Mouse (Mus musculus) kidney, adult 2 months (tissue): ENCODE data around the gene Gm28048. TPM values are rescaled to one million over a fixed set of nuclear protein-coding genes. Genes with fewer than 3 reads are reported as not detected.
A peak's percentile ranks its signal among the peaks of the same experiment; 100 is the strongest.

Experiments used
- DNase-seq: peaks from one replicate; pipeline ENCODE4 v3.0.0; 2021
- H3K27ac ChIP-seq: fragments of 200-500 bp; 2 replicates; pipeline ENCODE4 v1.5.1; 2012; ENCODE audit warnings: low read depth, low read length, control low read depth, inconsistent platforms; ENCODE audit not compliant: insufficient read depth
- H3K27me3 ChIP-seq: fragments of 200-500 bp; replicated peaks from 2 replicates; pipeline ENCODE4 v1.6.1; 2012; ENCODE audit warnings: mild to moderate bottlenecking, moderate library complexity, low read length, inconsistent platforms; ENCODE audit not compliant: control insufficient read depth, insufficient read depth
- H3K36me3 ChIP-seq: fragments of 200-500 bp; 2 replicates; pipeline ENCODE4 v1.6.1; 2012; ENCODE audit warnings: mild to moderate bottlenecking, moderate library complexity, low read length, inconsistent platforms; ENCODE audit not compliant: control insufficient read depth, insufficient read depth
- H3K4me1 ChIP-seq: fragments of 200-500 bp; 2 replicates; pipeline ENCODE4 v1.6.1; 2011; ENCODE audit warnings: low read length; ENCODE audit not compliant: control insufficient read depth, insufficient read depth
- H3K4me3 ChIP-seq: fragments of 200-500 bp; 2 replicates; pipeline ENCODE4 v1.5.1; 2011; ENCODE audit warnings: mild to moderate bottlenecking, low read depth, low read length, control low read depth; ENCODE audit not compliant: insufficient read depth
- CTCF ChIP-seq: fragments of 200-500 bp; conservative IDR thresholded peaks from 2 replicates; pipeline ENCODE4 v1.5.1; 2011; ENCODE audit warnings: low read depth, mild to moderate bottlenecking, control low read depth, low read length, moderate library complexity, mixed read lengths; ENCODE audit not compliant: insufficient read depth, insufficient read length
- POLR2A ChIP-seq: fragments of 200-500 bp; IDR thresholded peaks from one replicate; pipeline ENCODE4 v1.6.1; 2011; ENCODE audit warnings: low read depth, low read length, control low read depth
- WGBS: fragments of 180-500 bp; shearing (Covaris S2); methylation state at CpG from one replicate; pipeline ENCODE4 v1.1.7; 2018; 5-methylcytosine and 5-hydroxymethylcytosine counted together
- polyA plus RNA-seq: library from polyadenylated mRNA; depleted of rRNA; stranded (reverse); fragments of >200 nt; gene quantifications from 2 replicates; pipeline ENCODE4 v1.2.3, GENCODE M21; 2012

Gm28048 gene
- polyA plus RNA-seq, 1 experiment, result 1.7 TPM

GRCm38 (mm10) chr11:22826665-22827064, 155.2 kb downstream of the Gm28048 start:
- Histone ChIP-seq H3K27ac (no peak overlapping the region), H3K4me1 (no peaks in the 10 kb centered on the region; the same call in 1 of the 2 replicates), H3K36me3 (no peaks in the 10 kb centered on the region; the same call in 1 of the 2 replicates), H3K27me3 (no peaks in the 10 kb centered on the region), H3K4me3 (no peak overlapping the region)
- TF ChIP-seq POLR2A (no peak), CTCF (no peak)
- WGBS, result 77% methylated on average over 6 of the region's 6 CpGs
- peak; percentile 49 for DNase-seq

GRCm38 (mm10) chr11:22826051-22826450, 155.8 kb downstream of the Gm28048 start:
- WGBS, result 73% methylated on average over 14 of the region's 14 CpGs
- Histone ChIP-seq H3K4me1 (peaks cover 3% of the 10 kb centered on the region; the same call in 1 of the 2 replicates), H3K36me3 (no peaks in the 10 kb centered on the region; the same call in 1 of the 2 replicates), H3K27ac (no peak overlapping the region), H3K4me3 (no peak overlapping the region), H3K27me3 (no peaks in the 10 kb centered on the region)
- DNase-seq, result peak; percentile 80
- TF ChIP-seq POLR2A (no peak), CTCF (no peak)

GRCm38 (mm10) chr11:22825548-22825947, 156.3 kb downstream of the Gm28048 start:
- H3K27ac ChIP-seq, result no peak overlapping the region
- no peak for DNase-seq
- 96% methylated on average over 1 of the region's 1 CpGs for WGBS
- TF ChIP-seq POLR2A (no peak), CTCF (no peak)
- no peaks in the 10 kb centered on the region for H3K27me3 ChIP-seq
- no peak overlapping the region for H3K4me3 ChIP-seq
- peaks cover 4% of the 10 kb centered on the region; the same call in 1 of the 2 replicates for H3K4me1 ChIP-seq
- no peaks in the 10 kb centered on the region for H3K36me3 ChIP-seq

- Histone ChIP-seq H3K27ac (no peak overlapping the region), H3K36me3 (no peaks in the 10 kb centered on the region), H3K4me1 (peaks cover 4% of the 10 kb centered on the region; the same call in 1 of the 2 replicates), H3K27me3 (no peaks in the 10 kb centered on the region), H3K4me3 (no peak overlapping the region)
- peak; percentile 53 for DNase-seq
- no peak for TF ChIP-seq POLR2A
- TF ChIP-seq CTCF, result no peak
- WGBS, result 57% methylated on average over 9 of the region's 9 CpGs
Observed at GRCm38 (mm10) chr11:22824049-22824705, 157.7 kb downstream of the Gm28048 start.

GRCm38 (mm10) chr11:22821243-22821642, 160.6 kb downstream of the Gm28048 start:
- H3K36me3 ChIP-seq, result no peaks in the 10 kb centered on the region
- peaks cover 8% of the 10 kb centered on the region; the same call in 1 of the 2 replicates for H3K4me1 ChIP-seq
- no peak for TF ChIP-seq CTCF
- no peak for TF ChIP-seq POLR2A
- no peak for DNase-seq
- H3K27ac ChIP-seq, result no peak overlapping the region
- no peak overlapping the region for H3K4me3 ChIP-seq
- no peaks in the 10 kb centered on the region for H3K27me3 ChIP-seq
- WGBS, result 63% methylated on average over 3 of the region's 3 CpGs

- no peak overlapping the region for H3K27ac ChIP-seq
- H3K27me3 ChIP-seq, result no peaks in the 10 kb centered on the region
- H3K4me1 ChIP-seq, result 0 out of 2 replicates have a peak, but pooled peaks cover 8% of the 10 kb centered on the region
- DNase-seq, result no peak
- TF ChIP-seq POLR2A, result no peak
- no peak for TF ChIP-seq CTCF
- WGBS, result 71% methylated on average over 5 of the region's 5 CpGs
- H3K4me3 ChIP-seq, result no peak overlapping the region
- H3K36me3 ChIP-seq, result no peaks in the 10 kb centered on the region
Observed at GRCm38 (mm10) chr11:22818371-22818770, 163.5 kb downstream of the Gm28048 start.

- Histone ChIP-seq H3K27me3 (no peaks in the 10 kb centered on the region), H3K4me3 (no peak overlapping the region), H3K36me3 (no peaks in the 10 kb centered on the region), H3K4me1 (0 out of 2 replicates have a peak, but pooled peaks cover 4% of the 10 kb centered on the region), H3K27ac (no peak overlapping the region)
- no peak for DNase-seq
- TF ChIP-seq POLR2A (no peak), CTCF (no peak)
- WGBS, result 85% methylated on average over 7 of the region's 7 CpGs
Observed at GRCm38 (mm10) chr11:22815877-22816276, 166.0 kb downstream of the Gm28048 start.

- H3K36me3 ChIP-seq, result no peaks in the 10 kb centered on the region
- H3K4me3 ChIP-seq, result no peak overlapping the region
- H3K27me3 ChIP-seq, result no peaks in the 10 kb centered on the region
- H3K27ac ChIP-seq, result no peak overlapping the region
- DNase-seq, result no peak
- peaks cover 4% of the 10 kb centered on the region; the same call in 1 of the 2 replicates for H3K4me1 ChIP-seq
- TF ChIP-seq CTCF (no peak), POLR2A (no peak)
Observed at GRCm38 (mm10) chr11:22815143-22815542, 166.7 kb downstream of the Gm28048 start.
